Mouse (Mus musculus) midbrain, embryonic 16.5 days (tissue): ENCODE measurements around the gene Tmem184a. TPM values are rescaled to one million over a fixed set of nuclear protein-coding genes. Genes with fewer than 3 reads are reported as not detected.

Experiments used
- ATAC-seq: fragments of 200-750 bp; cut with Nextera tagmentation; 2 replicates; pipeline ENCODE4 v1.8.0; 2017; ENCODE audit warnings: moderate TSS enrichment
- H3K27ac ChIP-seq: fragments of 300-500 bp; sonication (generic); 2 replicates; pipeline ENCODE4 v1.5.1; 2014; ENCODE audit warnings: mild to moderate bottlenecking, low read length, mixed read lengths
- H3K27me3 ChIP-seq: fragments of 300-500 bp; sonication (generic); 2 replicates; pipeline ENCODE4 v1.6.1; 2014; ENCODE audit warnings: low read depth, low read length, mixed read lengths; ENCODE audit not compliant: control insufficient read depth, insufficient read depth
- H3K36me3 ChIP-seq: fragments of 300-500 bp; sonication (generic); 2 replicates; pipeline ENCODE4 v1.6.1; 2014; ENCODE audit warnings: mild to moderate bottlenecking, low read length, moderate library complexity, mixed read lengths; ENCODE audit not compliant: control insufficient read depth, insufficient read depth
- H3K4me1 ChIP-seq: fragments of 300-500 bp; sonication (generic); 2 replicates; pipeline ENCODE4 v1.6.1; 2014; ENCODE audit warnings: mild to moderate bottlenecking, low read length, mixed read lengths; ENCODE audit not compliant: control insufficient read depth, insufficient read depth
- H3K4me2 ChIP-seq: fragments of 300-500 bp; sonication (generic); 2 replicates; pipeline ENCODE4 v1.6.1; 2014; ENCODE audit warnings: mild to moderate bottlenecking, low read length, mixed read lengths
- H3K4me3 ChIP-seq: fragments of 300-500 bp; sonication (generic); 2 replicates; pipeline ENCODE4 v1.5.1; 2014; ENCODE audit warnings: low read depth, mild to moderate bottlenecking, low read length, moderate library complexity, mixed read lengths
- H3K9ac ChIP-seq: fragments of 300-500 bp; sonication (generic); 2 replicates; pipeline ENCODE4 v1.6.1; 2014; ENCODE audit warnings: low read depth, low read length, mixed read lengths
- H3K9me3 ChIP-seq: fragments of 300-500 bp; sonication (generic); replicated peaks from 2 replicates; pipeline ENCODE4 v1.6.1; 2014; ENCODE audit warnings: mild to moderate bottlenecking, low read length, mixed read lengths; ENCODE audit not compliant: control insufficient read depth, poor library complexity, severe bottlenecking
- WGBS: fragments of 180-500 bp; shearing (Covaris S2); extraction: QIAGEN DNeasy Blood & Tissue Kit; methylation state at CpG from one replicate; pipeline ENCODE4 v1.1.7; 2014; 5-methylcytosine and 5-hydroxymethylcytosine counted together
- polyA plus RNA-seq: library from polyadenylated mRNA; unstranded; fragments of >200 nt; fragmentation: Nextera tagmentation; extraction: Ambion mirVana; gene quantifications from 2 replicates; pipeline ENCODE4 v1.2.1, GENCODE M21; 2015

Tmem184a gene
- polyA plus RNA-seq, 1 experiment from 2014 or later: 0.09 TPM

GRCm38 (mm10) chr5:139792159-139792775 lies 27.4 kb downstream of the Tmem184a start:
- WGBS: 17% methylated on average over 11 of the region's 11 CpGs
- Histone ChIP-seq H3K4me2 (peak overlapping the region; percentile 99), H3K9me3 (no peaks in the 10 kb centered on the region), H3K4me3 (peak overlapping the region; percentile 75), H3K27ac (no peak overlapping the region), H3K27me3 (no peaks in the 10 kb centered on the region), H3K4me1 (peaks cover 19% of the 10 kb centered on the region), H3K36me3 (no peaks in the 10 kb centered on the region), H3K9ac (peak overlapping the region; percentile 75)
- ATAC-seq: no peak

- H3K4me1 ChIP-seq: peaks cover 12% of the 10 kb centered on the region
- H3K4me3 ChIP-seq: peak within 1 kb of the TSS; percentile 75
- WGBS: under 1% methylated on average over 92 of the region's 92 CpGs
- peak; percentile 82 for ATAC-seq
- no peaks in the 10 kb centered on the region for H3K27me3 ChIP-seq
- H3K36me3 ChIP-seq: no peaks in the 10 kb centered on the region
- H3K9me3 ChIP-seq: no peaks in the 10 kb centered on the region
- H3K9ac ChIP-seq: peak within 1 kb of the TSS; percentile 75
- H3K4me2 ChIP-seq: peak within 1 kb of the TSS; percentile 99
- H3K27ac ChIP-seq: no peak within 1 kb of the TSS; the same call in 1 of the 2 replicates
These were observed 28.2 kb downstream of the Tmem184a start, which contains the start of gene Mafk for GRCm38 (mm10) chr5:139791227-139792158. Mafk (plus strand) TSS chr5:139791513.

GRCm38 (mm10) chr5:139789466-139789865 lies 30.3 kb downstream of the Tmem184a start:
- Histone ChIP-seq H3K36me3 (no peaks in the 10 kb centered on the region), H3K9ac (no peak overlapping the region), H3K4me2 (no peak overlapping the region), H3K27me3 (no peaks in the 10 kb centered on the region), H3K4me3 (no peak overlapping the region), H3K9me3 (no peaks in the 10 kb centered on the region), H3K27ac (no peak overlapping the region), H3K4me1 (peaks cover 11% of the 10 kb centered on the region)
- no peak for ATAC-seq
- 69% methylated on average over 4 of the region's 4 CpGs for WGBS

GRCm38 (mm10) chr5:139781406-139781805 lies 38.3 kb downstream of the Tmem184a start:
- 92% methylated on average over 8 of the region's 8 CpGs for WGBS
- H3K27ac ChIP-seq: no peak overlapping the region
- H3K4me2 ChIP-seq: no peak overlapping the region
- H3K9me3 ChIP-seq: no peaks in the 10 kb centered on the region
- H3K36me3 ChIP-seq: no peaks in the 10 kb centered on the region
- H3K27me3 ChIP-seq: no peaks in the 10 kb centered on the region
- no peak overlapping the region for H3K4me3 ChIP-seq
- no peaks in the 10 kb centered on the region for H3K4me1 ChIP-seq
- no peak for ATAC-seq
- no peak overlapping the region for H3K9ac ChIP-seq

GRCm38 (mm10) chr5:139776966-139777365 lies 42.8 kb downstream of the Tmem184a start:
- H3K9me3 ChIP-seq: no peaks in the 10 kb centered on the region
- H3K4me1 ChIP-seq: peaks cover 8% of the 10 kb centered on the region
- ATAC-seq: no peak
- no peak overlapping the region for H3K27ac ChIP-seq
- peaks cover 8% of the 10 kb centered on the region for H3K36me3 ChIP-seq
- no peak overlapping the region for H3K4me2 ChIP-seq
- WGBS: 80% methylated on average over 5 of the region's 5 CpGs
- H3K27me3 ChIP-seq: no peaks in the 10 kb centered on the region
- H3K4me3 ChIP-seq: no peak overlapping the region
- no peak overlapping the region for H3K9ac ChIP-seq

- H3K9ac ChIP-seq: peak within 1 kb of the TSS; percentile 72
- H3K36me3 ChIP-seq: peaks cover 22% of the 10 kb centered on the region
- H3K27me3 ChIP-seq: no peaks in the 10 kb centered on the region
- peak within 1 kb of the TSS; percentile 92 for H3K4me2 ChIP-seq
- H3K4me3 ChIP-seq: peak within 1 kb of the TSS; percentile 77
- WGBS: 1% methylated on average over 55 of the region's 55 CpGs
- peaks cover 8% of the 10 kb centered on the region for H3K4me1 ChIP-seq
- H3K27ac ChIP-seq: peak within 1 kb of the TSS; percentile 65; the same call in 1 of the 2 replicates
- no peaks in the 10 kb centered on the region for H3K9me3 ChIP-seq
- ATAC-seq: peak; percentile 91
These were observed 44.3 kb downstream of the Tmem184a start, which contains the start of gene Ints1 for GRCm38 (mm10) chr5:139775216-139775926. Ints1 (minus strand) TSS chr5:139775674.

GRCm38 (mm10) chr5:139768216-139768615 lies 51.5 kb downstream of the Tmem184a start:
- H3K27me3 ChIP-seq: no peaks in the 10 kb centered on the region
- H3K9me3 ChIP-seq: no peaks in the 10 kb centered on the region
- 89% methylated on average over 8 of the region's 8 CpGs for WGBS
- no peak overlapping the region for H3K9ac ChIP-seq
- peaks cover 62% of the 10 kb centered on the region for H3K36me3 ChIP-seq
- H3K4me3 ChIP-seq: no peak overlapping the region
- no peak overlapping the region for H3K27ac ChIP-seq
- ATAC-seq: no peak
- H3K4me2 ChIP-seq: no peak overlapping the region
- H3K4me1 ChIP-seq: no peaks in the 10 kb centered on the region

- H3K4me2 ChIP-seq: no peak overlapping the region
- 74% methylated on average over 11 of the region's 11 CpGs for WGBS
- ATAC-seq: no peak
These were observed 55.4 kb downstream of the Tmem184a start for GRCm38 (mm10) chr5:139764296-139764695.

More at GRCm38 (mm10) chr5:139764296-139764695, 55.4 kb downstream of the Tmem184a start:
- H3K9ac ChIP-seq: no peak overlapping the region
- H3K4me3 ChIP-seq: no peak overlapping the region
- H3K9me3 ChIP-seq: no peaks in the 10 kb centered on the region
- H3K36me3 ChIP-seq: peaks cover 66% of the 10 kb centered on the region
- H3K4me1 ChIP-seq: no peaks in the 10 kb centered on the region
- H3K27me3 ChIP-seq: no peaks in the 10 kb centered on the region
- H3K27ac ChIP-seq: no peak overlapping the region
